Mouse (Mus musculus) midbrain, embryonic 10.5 days (tissue): ENCODE measurements around the gene Parl. TPM values are rescaled to one million over a fixed set of nuclear protein-coding genes. Genes with fewer than 3 reads are reported as not detected.
A peak's percentile ranks its signal among the peaks of the same experiment; 100 is the strongest.

Experiments used
- DNase-seq: peaks from one replicate; pipeline ENCODE4 v3.0.0-alpha.2; 2017; ENCODE audit warnings: low spot score
- H3K27ac ChIP-seq: fragments of 300-500 bp; sonication (generic); replicated peaks from 2 replicates; pipeline ENCODE4 v1.5.1; 2016; ENCODE audit warnings: mild to moderate bottlenecking
- H3K27me3 ChIP-seq: fragments of 300-500 bp; sonication (generic); 2 replicates; pipeline ENCODE4 v1.6.1; 2016; ENCODE audit warnings: low read depth, mild to moderate bottlenecking; ENCODE audit not compliant: poor library complexity, severe bottlenecking
- H3K36me3 ChIP-seq: fragments of 300-500 bp; sonication (generic); 2 replicates; pipeline ENCODE4 v1.6.1; 2016; ENCODE audit warnings: mild to moderate bottlenecking, moderate library complexity
- H3K4me1 ChIP-seq: fragments of 300-500 bp; sonication (generic); 2 replicates; pipeline ENCODE4 v1.6.1; 2016
- H3K4me3 ChIP-seq: fragments of 300-500 bp; sonication (generic); 2 replicates; pipeline ENCODE4 v1.5.1; 2016; ENCODE audit warnings: mild to moderate bottlenecking, moderate library complexity
- H3K9me3 ChIP-seq: fragments of 300-500 bp; sonication (generic); replicated peaks from 2 replicates; pipeline ENCODE4 v1.6.1; 2016; ENCODE audit warnings: mild to moderate bottlenecking
- WGBS: fragments of 180-500 bp; shearing (Covaris S2); methylation state at CpG from one replicate; pipeline ENCODE4 v1.1.7; 2016; 5-methylcytosine and 5-hydroxymethylcytosine counted together
- polyA plus RNA-seq: library from polyadenylated mRNA; unstranded; fragments of >200 nt; fragmentation: Nextera tagmentation; extraction: Ambion mirVana; gene quantifications from 2 replicates; pipeline ENCODE4 v1.2.1, GENCODE M21; 2016

Parl gene
- polyA plus RNA-seq, 1 experiment from 2014 or later, result 135 TPM

DNA sequence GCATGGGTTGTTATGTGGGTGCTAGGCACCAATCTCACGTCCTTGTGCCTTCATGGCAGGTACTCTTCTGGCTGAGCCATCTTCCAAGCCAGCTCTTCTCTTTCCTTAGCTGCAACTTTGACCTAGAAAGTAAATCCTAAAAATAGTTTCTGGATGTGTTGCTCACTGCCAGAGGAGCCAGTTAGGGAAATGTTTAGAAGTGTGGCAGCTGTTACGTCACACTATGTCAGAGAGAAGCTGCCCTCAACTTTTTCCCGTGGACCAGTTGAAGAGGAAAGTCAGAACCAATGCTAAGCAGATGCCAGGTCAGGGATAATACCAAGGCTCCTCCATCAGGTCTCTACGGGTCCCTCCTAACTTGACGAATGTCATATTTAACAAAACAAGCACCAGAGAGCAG, 22.8 kb downstream of the Parl start:
- WGBS, result 94% methylated on average over 5 of the region's 5 CpGs
- Histone ChIP-seq H3K4me1 (no peaks in the 10 kb centered on the region), H3K27ac (no peak overlapping the region), H3K4me3 (no peak overlapping the region), H3K9me3 (no peaks in the 10 kb centered on the region), H3K36me3 (peaks cover 72% of the 10 kb centered on the region), H3K27me3 (no peaks in the 10 kb centered on the region)
- no peak for DNase-seq

DNA sequence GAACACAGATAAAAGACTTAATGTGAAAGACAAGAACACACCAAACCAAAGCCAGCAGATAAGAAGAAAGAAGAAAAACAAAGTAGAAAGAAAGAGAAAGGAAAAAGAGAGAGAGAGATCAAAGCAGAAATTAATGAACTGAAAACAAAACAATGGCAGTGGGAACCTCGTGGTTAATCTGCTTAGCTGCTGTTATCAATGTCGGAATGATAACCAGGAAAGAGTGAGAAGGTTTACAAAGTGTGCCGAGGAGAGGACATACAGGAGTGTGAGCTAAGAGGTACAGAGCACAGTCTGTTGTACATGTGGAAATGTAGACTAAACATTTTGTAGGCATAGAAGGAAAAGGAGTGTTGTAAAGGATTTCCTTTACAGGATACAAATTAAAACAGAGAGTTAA, 29.2 kb downstream of the Parl start:
- Histone ChIP-seq H3K27me3 (no peaks in the 10 kb centered on the region), H3K4me3 (no peak overlapping the region), H3K36me3 (peaks cover 8% of the 10 kb centered on the region), H3K4me1 (0 out of 2 replicates have a peak, but pooled peaks cover 8% of the 10 kb centered on the region), H3K27ac (no peak overlapping the region), H3K9me3 (no peaks in the 10 kb centered on the region)
- WGBS, result 23% methylated on average over 3 of the region's 3 CpGs
- no peak for DNase-seq

DNA sequence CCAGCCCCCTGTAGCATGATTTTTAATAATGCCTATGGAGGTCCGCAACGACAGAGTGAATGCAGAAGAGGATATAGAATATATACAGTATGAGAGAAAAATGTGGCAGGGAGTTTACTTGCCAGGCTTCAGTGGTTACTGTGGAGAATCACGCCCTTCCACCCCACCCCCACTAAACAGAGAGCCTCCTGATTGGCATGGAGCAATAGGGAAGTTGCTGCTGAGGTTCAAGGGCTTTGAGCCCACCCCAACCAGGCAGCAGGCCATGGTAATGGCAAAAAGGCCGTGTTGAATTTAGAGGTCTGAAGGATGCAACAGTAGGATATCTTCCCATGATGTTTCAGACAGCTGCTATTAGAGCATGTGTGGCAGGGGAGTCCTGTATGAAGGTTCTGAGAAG, 30.8 kb downstream of the Parl start:
- H3K36me3 ChIP-seq, result no peaks in the 10 kb centered on the region
- H3K27me3 ChIP-seq, result no peaks in the 10 kb centered on the region
- H3K9me3 ChIP-seq, result no peaks in the 10 kb centered on the region
- 86% methylated on average over 4 of the region's 4 CpGs for WGBS
- H3K4me3 ChIP-seq, result no peak overlapping the region
- H3K27ac ChIP-seq, result no peak overlapping the region
- DNase-seq, result no peak
- H3K4me1 ChIP-seq, result 0 out of 2 replicates have a peak, but pooled peaks cover 8% of the 10 kb centered on the region

DNA sequence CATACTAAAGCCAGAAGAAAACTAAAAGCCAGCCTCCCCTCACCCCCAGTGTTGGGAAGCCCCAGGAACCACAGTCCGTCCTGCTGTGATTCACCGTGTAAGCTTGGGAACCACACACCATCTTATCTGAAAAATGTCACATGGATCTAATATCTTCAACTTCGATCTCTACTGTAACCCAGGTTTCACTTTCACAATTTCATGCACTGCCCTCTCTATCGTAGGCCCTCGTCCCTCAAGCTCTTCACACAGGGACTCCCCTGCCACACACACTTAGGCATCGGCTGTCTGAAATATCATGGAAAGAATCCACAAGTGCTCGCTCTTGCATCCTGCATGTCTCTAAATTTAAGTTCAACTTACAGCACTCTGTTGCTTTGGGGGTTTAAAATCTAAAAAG, 37.1 kb downstream of the Parl start:
- H3K4me3 ChIP-seq, result no peak overlapping the region
- WGBS, result 85% methylated on average over 7 of the region's 7 CpGs
- DNase-seq, result no peak
- no peaks in the 10 kb centered on the region for H3K27me3 ChIP-seq
- no peak overlapping the region for H3K27ac ChIP-seq
- H3K36me3 ChIP-seq, result no peaks in the 10 kb centered on the region
- H3K9me3 ChIP-seq, result no peaks in the 10 kb centered on the region
- H3K4me1 ChIP-seq, result no peaks in the 10 kb centered on the region

DNA sequence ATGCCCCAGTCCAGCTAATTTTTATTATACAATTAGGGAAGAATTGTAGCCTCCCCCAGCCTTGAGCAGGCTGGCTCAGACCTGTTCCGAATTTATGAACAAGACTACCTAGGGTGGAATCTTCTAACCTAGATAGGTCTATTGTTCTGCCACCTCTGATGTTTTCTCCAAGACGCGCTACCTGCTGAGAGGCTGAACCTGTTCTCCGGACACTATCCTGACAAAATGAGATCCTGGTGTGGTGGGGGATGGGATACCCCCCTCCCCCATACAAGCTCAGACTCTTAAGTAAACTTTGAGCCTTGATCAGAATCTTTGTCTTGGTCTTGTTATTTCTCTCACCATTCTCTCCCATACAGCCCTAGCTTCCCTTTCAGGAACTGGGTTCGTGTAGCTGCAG, 44.3 kb downstream of the Parl start:
- Histone ChIP-seq H3K36me3 (no peaks in the 10 kb centered on the region), H3K27me3 (no peaks in the 10 kb centered on the region), H3K4me1 (no peaks in the 10 kb centered on the region), H3K9me3 (no peaks in the 10 kb centered on the region), H3K4me3 (no peak overlapping the region), H3K27ac (no peak overlapping the region)
- 80% methylated on average over 5 of the region's 5 CpGs for WGBS
- DNase-seq, result no peak

DNA sequence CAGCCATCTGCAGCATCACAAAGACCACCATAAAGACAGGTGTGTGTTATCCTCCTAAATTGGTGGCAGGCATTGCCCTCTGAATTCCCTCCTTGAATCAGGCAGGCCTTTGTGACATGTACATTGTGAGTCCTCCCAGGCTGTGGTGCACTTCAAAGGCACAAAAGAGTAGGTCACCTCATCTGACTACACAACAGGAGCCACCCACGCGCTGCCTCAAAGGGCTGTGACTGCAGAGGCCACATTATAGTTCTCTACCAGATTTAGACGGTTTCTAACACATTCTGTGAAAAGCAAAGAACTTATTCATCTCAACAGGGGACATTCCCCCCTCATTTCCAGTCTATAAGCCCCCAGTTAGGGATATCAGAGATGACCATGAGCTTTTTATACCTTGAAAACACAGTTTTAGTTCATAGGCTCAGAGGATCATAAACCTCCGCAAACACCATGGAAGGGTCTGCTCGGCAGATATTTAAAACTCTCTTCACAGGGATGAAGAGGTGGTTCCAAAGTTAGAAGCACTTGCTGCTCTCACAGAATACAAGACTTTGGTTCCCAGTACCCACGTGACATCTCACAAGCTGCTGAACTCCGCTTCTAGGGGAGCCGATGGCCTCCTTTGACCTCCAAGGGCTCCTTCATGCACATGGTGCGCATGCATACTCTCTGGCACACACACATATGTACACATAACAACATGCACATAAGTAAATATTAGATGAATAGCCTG, 53.6 kb downstream of the Parl start:
- Histone ChIP-seq H3K36me3 (no peaks in the 10 kb centered on the region), H3K9me3 (no peaks in the 10 kb centered on the region), H3K27ac (no peak overlapping the region), H3K27me3 (no peaks in the 10 kb centered on the region), H3K4me3 (no peak overlapping the region), H3K4me1 (no peaks in the 10 kb centered on the region)
- peak; percentile 9 for DNase-seq
- 90% methylated on average over 9 of the region's 9 CpGs for WGBS

DNA sequence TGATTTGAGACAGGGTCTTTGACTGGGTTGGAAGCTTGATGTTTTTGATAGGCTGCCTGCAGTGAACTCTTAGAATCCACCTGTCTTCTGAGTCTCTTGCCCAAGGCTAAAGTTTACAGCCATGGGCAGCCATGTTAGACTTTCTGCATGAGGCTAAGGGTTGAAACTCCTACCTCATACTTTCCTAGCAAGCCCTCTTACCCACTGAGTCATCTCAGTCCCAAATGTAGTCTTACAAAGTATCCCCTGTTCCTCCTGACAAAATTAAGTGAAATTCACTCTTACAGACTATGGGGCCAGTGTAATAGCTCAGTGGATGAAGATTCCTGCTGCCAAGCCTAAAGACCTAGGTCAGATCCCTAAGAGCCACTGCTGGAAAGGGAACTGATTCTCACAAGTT, 55.1 kb downstream of the Parl start:
- no peaks in the 10 kb centered on the region for H3K36me3 ChIP-seq
- peaks cover 5% of the 10 kb centered on the region for H3K27me3 ChIP-seq
- no peak overlapping the region for H3K27ac ChIP-seq
- H3K4me1 ChIP-seq, result no peaks in the 10 kb centered on the region
- no peaks in the 10 kb centered on the region for H3K9me3 ChIP-seq
- H3K4me3 ChIP-seq, result no peak overlapping the region
- no peak for DNase-seq

DNA sequence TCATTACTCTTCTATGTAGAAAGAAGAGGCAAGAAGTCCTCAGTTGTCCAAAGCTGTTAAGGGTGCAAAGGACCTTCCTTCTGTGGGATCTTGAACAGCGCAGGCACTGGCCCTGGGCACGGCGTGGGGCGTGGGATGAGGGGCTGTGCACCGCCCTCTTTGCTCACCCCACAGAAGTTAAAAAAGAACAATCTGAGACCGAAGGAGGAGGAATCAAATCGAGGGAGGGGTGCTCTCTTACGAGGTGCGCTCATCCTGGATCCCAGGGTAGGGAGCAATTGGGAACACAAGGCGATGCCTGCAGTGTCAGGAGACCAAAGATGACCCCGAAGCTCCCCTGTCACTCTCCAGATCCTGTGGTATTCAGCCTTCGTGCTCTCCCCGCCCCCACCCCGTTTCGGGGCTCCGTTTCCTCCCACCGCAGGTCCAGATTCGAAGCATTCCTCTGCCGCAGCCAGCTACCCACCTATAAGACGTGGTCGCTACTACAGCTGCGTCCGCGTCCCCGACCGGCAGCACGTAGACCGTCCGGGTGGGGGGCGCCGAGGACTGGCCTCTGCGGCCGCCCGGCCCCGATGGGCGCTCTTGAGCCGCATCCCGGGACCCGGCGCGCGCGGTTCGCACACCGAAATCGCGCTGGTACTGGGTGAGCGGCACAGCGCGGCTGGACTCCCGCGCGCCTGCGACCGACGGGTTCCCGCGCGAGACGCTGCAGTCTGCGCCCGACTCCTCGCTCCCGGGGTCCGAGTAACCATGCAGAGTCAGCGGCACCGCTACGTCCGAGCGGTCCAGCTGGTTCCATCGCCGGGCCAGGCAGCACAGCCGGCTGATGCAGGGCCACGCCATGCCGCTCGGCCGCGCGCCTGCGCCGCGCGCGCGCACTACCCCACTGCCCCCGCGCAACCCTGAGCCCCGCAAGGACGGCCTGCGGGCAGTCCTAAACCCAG, 61.4 kb downstream of the Parl start, which contains the start of gene Map6d1:
Gene Map6d1 (minus strand): TSS at position 891 of the 947 bp plus-strand sequence.
- no peaks in the 10 kb centered on the region for H3K9me3 ChIP-seq
- peaks cover 32% of the 10 kb centered on the region for H3K27me3 ChIP-seq
- H3K4me1 ChIP-seq, result peaks cover 34% of the 10 kb centered on the region
- peak within 1 kb of the TSS; percentile 88 for H3K27ac ChIP-seq
- 1% methylated on average over 90 of the region's 90 CpGs for WGBS
- peak; percentile 75 for DNase-seq
- no peaks in the 10 kb centered on the region for H3K36me3 ChIP-seq
- H3K4me3 ChIP-seq, result peak within 1 kb of the TSS; percentile 84

DNA sequence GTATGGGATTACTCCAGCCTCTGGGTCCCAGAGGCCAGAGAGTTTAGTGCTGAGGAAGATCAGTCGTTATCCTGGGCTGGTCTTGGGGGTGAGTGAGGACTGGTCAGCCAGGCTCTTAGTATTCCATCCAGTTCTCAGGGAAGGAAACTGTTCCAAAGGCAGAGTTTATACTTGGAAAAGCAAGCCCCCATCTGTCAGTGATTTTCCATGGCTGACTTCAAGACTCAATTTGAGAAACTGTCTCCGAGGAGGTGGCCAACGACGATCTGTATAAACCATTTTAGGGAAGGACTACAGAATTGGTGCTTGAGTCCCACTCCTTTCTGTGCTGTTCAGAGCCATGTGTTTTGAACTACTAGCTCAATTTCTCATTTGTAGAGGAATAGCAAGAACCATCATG, 63.5 kb downstream of the Parl start:
- no peaks in the 10 kb centered on the region for H3K9me3 ChIP-seq
- H3K4me1 ChIP-seq, result peaks cover 34% of the 10 kb centered on the region
- no peak for DNase-seq
- H3K36me3 ChIP-seq, result peaks cover 17% of the 10 kb centered on the region
- no peak overlapping the region for H3K27ac ChIP-seq
- no peak overlapping the region for H3K4me3 ChIP-seq
- 93% methylated on average over 4 of the region's 4 CpGs for WGBS
- H3K27me3 ChIP-seq, result peaks cover 32% of the 10 kb centered on the region

DNA sequence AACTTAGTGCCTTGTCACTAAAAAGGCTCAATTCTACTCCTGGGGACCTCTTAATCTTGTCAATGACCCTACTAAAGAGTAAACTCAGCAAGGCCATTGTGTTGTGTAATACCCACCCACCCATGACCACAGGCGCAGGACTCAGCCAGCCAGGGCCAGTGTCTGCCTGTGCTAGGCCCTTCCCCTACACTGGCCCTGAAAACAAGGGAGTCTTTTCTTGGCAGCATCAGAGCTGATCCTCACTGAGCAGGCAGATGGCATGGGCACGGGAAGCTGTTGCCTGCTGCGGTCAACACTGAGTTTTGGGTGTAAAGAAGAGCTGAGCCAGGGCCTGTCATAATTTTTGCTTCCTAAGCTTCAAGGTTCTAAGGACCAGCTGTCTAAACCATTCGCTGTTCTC, 64.8 kb downstream of the Parl start:
- Histone ChIP-seq H3K27ac (peak overlapping the region; percentile 60), H3K4me1 (peaks cover 34% of the 10 kb centered on the region), H3K4me3 (no peak overlapping the region), H3K9me3 (no peaks in the 10 kb centered on the region), H3K27me3 (peaks cover 30% of the 10 kb centered on the region), H3K36me3 (peaks cover 25% of the 10 kb centered on the region)
- WGBS, result 47% methylated on average over 4 of the region's 4 CpGs
- DNase-seq, result peak; percentile 59

DNA sequence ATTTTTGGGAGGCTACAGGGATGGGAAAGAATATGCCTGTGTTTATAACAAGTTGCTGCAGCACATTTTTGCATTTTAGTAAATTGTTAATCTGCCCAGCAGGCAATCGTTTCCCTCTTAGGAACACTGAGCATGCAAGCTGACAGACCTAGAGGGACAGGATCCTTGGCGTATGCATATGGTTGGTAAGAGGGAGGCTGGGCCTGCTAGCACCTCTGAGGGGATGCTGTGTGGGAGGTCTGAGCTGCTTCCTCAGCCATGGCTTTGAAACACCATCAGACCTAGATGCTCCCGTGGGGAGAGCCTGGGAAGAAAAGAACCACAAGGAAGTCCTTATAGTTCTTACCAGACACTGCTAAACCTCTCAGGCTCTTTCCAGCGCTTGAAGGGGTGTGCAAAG, 67.8 kb downstream of the Parl start:
- H3K4me3 ChIP-seq, result no peak overlapping the region
- no peaks in the 10 kb centered on the region for H3K9me3 ChIP-seq
- DNase-seq, result no peak
- peaks cover 52% of the 10 kb centered on the region for H3K36me3 ChIP-seq
- H3K27me3 ChIP-seq, result 0 out of 2 replicates have a peak, but pooled peaks cover 11% of the 10 kb centered on the region
- peaks cover 19% of the 10 kb centered on the region for H3K4me1 ChIP-seq
- H3K27ac ChIP-seq, result no peak overlapping the region
- 79% methylated on average over 4 of the region's 4 CpGs for WGBS
